Mouse (Mus musculus) retina, embryonic 14.5 days (tissue): ENCODE measurements at regions not wholly inside any gene's neighbourhood (a gene's known extent, or its start where the extent isn't known, plus 50 kb on each side); places are given as distances from the start of the nearest gene placed in this dataset.
A peak's percentile ranks its signal among the peaks of the same experiment; 100 is the strongest.

Source experiments
- DNase-seq: peaks from one replicate; pipeline ENCODE4 v3.0.0-alpha.2; 2015; ENCODE audit warnings: low spot score

DNA sequence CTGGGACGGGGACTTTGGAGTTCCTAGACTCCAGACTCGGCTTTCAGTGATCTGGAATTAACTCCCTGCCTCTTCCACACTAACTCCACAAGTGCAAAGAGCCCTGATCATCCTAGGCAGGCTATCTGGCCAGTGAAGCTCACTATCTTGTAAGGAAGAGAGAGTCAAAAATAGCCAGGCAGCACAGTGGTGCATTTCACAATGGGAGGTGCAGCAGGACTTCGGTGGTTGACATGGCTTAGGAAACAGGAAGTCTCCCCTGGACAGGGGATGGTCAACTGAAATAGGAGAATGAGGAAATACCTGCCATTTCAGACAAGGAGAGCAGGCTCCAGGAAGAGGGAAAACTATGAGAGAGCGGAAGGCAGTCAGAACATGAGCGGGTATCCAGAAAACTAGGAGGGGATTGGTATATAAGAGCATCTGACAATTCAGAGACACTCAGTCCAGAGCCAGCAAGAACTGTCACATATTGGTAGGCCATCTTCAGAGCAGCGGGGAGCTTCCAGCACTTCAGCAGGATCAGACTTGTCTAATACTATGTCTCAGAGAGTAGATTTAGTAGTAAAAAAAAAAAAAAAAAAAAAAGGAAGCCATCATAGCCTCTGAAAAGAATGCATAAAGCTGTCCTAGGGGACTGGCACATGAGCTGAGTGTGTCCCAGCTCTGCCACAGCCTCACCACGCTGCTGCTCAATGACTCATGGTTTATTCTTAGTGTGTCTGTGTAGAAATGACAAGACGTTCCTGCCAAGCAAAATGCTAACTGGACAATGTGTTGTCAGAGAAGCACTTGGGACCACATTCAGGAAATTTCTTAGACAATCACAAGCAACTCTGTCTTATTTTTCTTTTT, 184.5 kb upstream of the Cpeb2 start:
- DNase-seq: no peak

DNA sequence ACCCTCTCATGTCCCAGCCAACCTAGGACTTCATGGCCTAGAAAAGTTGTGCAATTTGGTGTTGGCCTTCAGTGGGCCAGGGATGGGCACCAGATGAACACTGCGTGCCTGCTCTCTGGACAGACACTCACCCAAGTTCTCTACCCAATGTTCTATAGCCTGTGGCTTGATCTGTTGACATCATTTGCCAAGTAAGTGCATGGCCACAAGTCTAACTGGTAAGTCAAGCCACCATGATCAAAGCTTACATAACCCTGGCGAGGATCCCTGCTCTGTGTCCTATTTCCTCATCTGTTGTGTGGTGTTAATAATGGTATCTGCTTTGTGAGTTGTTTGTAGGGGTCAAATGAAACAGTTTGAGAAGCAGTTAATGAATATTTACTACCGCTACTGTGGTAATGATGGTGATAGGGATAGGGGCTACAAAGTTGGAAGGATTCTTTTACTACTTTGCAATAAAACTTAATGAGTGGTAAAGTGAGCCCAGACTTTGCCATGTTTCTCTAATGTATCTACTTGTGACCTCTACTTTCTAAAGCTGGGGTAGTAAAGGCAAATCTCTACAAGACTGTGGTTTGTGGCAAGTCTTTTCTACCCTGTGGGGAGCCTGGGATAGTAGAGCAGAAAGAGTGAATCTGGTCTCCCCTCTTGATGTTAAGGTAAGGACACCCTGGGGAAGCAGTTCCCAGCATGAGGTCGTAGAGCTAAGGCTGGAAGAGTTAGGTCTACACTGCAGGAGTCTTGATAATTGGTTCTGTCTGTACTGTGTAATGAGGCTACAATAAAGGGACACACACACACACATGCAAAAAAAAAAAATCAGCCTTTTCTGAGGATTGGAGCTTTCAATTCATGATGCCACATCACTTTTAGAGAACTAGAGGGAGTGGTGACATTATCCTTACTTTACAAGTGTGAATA, 183.3 kb upstream of the Cpeb2 start:
- DNase-seq: no peak

DNA sequence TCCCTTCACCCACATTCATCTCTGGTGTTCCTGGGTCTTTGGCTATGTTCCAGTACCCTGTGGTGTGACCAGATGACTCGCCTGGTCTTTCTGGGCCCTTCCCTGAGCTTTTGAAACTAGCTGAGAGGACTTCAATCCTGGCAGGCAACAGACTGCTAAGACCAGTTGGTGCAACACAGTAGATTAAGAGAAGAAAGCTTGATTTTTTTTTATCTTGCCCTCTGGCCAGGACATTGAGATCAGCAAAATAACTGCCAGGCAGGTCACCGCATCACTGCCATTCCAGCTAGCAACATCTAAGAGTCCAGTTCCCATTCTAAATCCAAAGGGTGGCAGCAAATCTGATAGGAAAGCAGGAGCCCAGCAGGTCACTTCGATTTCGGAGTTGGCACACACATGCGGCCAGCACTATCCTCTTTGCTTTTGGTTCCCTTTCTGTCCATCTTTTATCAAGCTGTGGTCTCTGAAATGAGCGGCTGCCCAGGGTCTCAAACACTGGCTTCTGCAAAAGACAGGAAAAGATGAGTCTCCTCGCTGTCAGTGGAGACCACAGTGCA, 181.9 kb upstream of the Cpeb2 start:
- DNase-seq: no peak

DNA sequence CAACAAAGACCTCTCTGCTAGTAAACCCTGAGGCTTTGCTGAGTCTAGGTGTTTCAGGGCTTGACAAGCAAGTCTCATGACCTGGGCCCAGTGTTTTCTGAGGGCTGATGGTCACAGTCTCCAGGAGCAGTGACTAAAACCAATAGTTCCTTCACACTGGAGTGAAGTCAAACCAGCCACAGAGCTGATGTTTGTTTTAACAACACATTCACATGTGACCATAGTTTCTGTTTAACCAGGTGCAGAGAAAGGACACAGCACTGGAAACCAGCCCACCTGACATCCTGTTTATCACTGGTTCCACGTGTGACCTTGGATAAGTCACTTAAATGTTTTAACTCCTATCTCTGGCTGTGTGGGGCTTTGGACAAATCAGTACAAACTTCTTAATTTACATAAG, 180.3 kb upstream of the Cpeb2 start:
- no peak for DNase-seq

DNA sequence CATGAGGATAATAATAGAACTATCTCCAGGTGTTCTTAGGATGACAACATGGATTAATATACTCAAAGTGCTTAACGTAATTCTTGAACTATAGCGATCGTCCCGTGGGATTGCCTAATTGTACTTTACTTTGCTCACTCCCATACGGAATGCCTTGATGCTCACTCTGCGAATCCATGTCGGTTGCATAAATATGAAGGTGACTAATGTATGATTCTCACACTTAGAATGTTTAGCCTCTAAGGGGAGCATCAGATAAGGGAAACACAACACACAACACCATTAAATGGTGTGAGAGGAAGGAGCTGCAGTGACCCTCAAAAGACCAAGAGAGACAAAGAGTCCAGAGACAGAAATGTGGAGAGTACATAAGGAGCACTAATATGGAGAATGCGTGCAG, 178.4 kb upstream of the Cpeb2 start:
- no peak for DNase-seq

DNA sequence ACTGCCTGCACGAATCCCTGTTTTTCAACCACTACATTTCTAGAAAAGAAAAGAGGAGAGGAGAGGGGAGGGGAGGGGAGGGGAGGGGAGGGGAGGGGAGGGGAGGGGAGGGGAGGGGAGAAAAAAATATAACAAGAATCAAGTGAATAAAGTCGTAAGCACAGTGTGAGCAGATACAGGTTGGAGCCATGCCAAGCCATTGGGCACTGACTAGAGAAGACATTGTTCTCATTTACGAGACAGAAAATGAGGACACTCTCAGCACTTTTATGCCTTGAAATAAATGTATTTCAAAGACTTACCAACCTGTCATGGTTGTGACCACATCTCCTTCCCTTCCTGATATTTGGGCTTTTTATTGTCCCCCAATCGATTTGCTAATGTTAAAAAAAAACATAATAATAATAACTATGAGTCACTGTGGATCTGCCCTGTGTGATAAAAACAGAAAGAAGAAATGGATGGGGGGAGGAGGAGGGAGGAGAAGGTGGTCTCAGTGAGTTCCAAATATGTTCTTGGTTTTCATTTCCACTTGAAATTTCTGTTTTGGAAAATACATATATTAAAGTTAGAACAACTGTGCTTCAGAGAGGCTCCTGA, 177.8 kb upstream of the Cpeb2 start:
- no peak for DNase-seq

DNA sequence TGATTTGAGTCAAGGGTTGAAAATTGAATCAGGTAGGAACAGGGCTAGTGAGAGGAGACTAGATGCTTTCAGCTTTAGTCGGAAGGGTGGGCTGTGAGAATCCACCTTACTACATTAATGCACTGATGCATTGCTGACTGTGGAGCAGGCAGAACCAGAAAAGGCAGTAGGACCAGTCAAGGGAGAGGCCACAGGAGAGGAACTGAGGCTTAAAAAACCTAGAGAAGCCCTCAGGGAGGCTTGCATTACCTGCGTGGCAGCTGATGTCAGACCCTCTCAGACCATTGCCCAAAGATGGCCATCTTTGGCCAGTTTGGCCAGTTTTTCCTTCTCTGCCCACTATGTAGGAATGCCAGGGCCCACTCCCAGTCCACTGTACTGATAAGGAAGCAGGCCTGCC, 176.5 kb upstream of the Cpeb2 start:
- no peak for DNase-seq

DNA sequence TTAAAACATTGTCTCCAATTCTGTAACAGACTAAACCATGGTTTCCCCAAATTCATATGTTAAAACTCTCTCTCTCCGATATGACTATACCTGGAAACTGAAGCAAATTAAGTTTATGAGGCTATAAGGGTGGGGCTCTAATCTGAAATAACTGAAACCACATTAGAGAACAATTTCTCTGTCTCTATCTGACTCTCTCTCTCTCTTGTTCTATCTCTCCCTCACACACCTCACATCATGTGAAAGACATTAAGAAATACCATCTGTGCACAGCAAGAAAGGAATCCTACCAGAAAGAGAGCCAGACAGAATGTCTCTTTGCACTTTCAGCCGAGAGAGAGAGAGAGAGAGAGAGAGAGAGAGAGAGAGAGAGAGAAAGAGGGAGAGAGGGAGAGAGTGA, 171.7 kb upstream of the Cpeb2 start:
- DNase-seq: no peak

DNA sequence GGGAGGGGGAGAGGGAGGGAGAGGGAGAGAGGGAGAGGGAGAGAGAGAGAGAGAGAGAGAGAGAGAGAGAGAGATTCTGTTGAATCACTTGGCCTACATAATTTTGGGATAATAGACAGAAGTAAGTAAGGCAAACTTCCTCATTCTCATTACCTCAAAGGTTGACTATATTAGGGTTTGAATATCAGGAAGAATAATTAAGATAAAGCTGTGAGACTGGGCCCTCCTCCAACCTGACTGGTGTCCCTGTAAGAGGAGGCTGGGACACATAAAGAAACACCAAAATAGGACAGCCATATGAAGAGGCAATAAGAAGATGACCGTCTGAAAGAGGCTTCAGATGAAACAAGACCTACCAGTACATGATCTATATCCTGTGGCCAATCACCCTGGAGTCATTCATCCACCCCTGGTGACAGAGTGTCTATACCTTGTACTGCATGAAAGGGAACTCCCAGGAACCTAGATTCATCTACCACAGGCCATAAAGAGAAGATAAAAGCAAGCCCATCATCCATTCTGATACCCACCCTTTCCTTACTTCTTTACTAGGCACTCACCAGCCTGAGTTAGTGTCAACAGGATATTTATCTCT, 171.1 kb upstream of the Cpeb2 start:
- DNase-seq: no peak

DNA sequence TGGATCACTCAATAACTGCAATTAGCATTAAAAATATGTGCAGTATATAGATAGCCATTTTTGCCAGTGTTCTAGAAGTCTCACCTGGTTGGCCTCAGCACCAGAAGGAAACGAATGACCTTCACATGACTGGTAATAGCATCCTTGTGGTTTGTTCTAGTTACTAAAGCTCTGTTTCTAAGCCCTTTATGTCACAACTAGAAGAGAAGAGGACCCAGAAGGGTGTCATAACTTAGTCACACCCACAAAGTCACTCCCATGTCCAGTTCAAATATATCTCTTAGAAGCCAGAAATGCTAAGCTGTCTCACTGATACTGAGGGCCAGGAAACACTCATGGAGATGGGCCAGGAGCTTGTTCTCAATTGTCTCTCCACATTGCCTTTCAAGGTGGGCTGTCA, 170.5 kb upstream of the Cpeb2 start:
- no peak for DNase-seq

DNA sequence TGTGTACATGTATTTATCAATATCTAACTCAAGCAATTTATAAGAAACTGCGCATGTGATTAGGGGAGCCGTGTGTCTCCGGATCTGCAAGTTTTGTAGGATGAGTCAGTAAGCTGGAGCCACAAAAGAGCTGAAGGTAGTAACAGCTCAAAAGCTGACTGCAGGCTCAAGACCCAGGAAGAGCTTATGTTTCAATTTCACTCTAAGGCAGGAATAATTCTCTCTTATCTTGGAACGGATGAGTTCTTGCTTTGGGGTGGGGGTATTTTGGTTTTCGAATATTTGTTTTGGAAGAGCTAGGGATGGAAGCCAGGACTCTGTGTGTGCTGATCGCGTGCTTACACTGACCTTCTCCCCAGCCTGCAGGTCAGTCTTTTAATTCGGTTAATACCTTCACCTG, 169.6 kb upstream of the Cpeb2 start:
- DNase-seq: no peak

DNA sequence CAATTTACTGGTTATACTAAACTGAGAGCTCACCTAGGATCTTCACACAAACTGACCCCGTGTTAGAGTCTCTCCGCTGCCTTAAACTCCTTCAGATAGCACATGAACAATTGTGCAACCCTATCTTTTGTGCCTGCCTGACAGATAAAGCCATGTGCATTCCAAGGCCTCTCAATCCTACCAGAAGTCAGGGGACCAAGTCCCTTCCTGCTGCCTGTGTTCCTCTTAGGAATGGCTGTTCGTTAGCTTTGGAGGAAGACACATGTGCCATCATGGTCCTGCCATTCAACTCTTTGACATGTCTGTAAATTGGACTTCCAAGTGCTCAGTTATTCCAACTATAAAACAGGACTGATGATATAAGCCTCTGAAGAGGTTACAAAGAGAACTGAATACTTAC, 161.4 kb upstream of the Cpeb2 start:
- DNase-seq: no peak

DNA sequence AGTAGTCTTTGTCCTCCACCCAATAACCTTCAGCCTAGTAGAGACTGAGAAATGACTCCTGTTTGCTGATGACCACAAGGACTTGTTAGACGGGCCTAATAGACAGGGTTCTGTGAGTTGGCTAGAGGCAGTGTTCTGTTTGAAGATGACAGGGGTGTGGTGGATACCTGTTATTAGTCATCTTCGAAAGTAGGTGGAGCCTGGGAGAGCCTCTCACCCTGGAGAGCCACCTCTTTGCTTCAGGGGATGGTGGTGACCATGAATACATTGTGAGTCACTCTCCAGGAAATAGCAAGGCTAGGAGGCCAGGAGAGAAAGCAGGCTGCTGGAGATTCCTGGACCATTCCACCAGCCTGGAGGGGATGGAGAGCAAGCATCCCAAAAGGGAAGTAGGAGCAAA, 160.6 kb upstream of the Cpeb2 start:
- DNase-seq: no peak

DNA sequence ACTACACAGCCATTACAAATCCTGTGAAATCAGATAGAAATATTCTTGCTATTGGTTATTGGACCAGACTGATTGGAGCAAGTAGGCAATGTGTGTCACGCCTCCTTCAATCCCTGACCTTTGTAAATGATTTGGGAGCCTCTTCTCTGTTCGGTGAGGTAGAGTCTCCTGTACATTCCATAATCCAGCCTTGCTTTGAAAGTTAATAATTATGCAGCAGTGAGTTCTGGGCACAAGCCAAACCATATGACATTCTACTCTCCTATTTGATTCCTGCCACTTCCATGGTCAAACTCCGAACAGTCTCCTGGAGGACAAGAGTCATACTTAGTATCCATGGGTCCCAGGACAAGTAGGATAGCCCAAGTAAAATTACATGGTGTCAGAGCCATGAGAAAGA, 158.4 kb upstream of the Cpeb2 start:
- no peak for DNase-seq

DNA sequence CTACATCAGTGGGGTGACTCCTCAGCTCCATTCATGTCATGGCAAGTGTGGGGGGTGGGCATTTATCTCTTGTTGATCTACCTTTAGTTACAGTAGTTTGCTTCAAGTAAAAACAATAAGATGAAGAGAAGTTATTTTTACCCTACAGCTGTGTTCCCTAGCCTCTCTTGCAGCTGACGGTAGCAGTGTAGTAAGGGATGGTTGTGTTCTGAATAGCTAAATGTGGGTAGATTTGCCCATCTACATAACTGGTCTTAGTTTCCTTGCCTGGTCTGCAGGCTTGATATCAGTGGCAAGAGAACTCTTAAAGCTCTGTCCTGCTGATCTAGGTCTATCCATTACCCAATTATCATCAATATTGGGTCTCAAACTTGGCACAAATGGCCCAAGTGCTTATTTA, 152.7 kb upstream of the Cpeb2 start:
- no peak for DNase-seq

DNA sequence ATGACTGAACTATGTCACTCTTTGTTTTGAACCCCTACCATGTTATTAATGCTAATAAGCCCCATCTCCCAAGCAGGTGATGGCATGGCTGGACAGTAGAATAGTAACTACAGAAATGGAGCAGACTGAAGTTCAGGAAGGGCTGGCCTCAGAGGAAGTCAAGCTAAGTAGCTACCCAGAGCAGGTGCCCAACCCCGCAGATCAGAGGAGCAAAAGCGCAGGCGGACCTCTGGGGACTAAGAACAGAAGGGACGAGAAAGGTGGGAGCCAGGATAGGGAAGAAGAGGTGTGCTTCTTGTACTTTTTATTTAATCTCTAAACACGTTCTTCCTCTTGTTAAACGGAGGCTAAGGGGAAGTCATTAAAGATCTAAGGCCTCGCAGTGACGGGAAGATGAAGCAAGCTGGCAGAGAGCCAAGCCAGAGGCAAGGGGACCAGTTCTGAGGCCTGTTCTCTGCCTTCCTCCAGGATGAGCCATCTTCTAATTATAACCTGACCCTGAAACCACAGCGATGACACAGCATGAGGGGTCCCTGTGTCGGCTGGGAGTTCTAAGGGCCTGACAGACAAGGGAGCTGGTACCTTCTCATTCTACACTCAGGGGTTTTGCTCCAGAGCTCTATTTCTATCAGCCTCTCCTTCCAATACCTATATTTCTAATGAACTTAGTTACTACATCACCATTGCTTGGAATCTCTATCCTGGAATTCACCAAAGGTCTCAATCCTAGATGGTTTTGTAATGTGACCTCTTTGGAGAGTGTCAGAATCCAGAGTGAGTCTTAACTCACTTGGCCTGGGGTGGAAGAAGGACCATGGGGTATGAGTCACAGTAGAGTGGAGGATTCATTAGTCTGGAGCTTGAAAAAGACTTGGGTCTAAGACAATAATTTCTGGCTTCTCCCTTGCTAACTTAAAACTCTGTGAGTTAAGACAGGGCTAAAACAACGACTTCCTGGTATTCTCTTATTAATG, 151.1 kb upstream of the Cpeb2 start:
- no peak for DNase-seq

DNA sequence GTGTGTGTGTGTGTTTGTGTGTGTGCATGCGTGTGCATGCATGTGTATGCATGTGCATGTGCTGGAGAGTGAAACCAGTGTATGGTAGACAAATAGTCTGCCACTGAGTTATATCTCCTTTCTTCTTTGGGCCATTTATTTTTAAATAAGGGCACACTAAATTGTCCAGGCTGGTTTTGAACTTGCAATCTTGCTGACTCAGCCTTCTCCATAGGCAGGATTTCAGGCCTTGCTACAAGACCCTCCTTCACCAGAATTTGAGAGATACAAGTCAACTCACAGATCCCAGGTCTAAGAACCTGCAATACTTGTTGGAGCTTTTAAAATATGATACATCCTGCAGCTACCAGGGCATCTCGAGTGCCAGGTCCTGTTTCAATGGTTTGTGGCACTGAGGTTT, 145.9 kb upstream of the Cpeb2 start:
- no peak for DNase-seq

DNA sequence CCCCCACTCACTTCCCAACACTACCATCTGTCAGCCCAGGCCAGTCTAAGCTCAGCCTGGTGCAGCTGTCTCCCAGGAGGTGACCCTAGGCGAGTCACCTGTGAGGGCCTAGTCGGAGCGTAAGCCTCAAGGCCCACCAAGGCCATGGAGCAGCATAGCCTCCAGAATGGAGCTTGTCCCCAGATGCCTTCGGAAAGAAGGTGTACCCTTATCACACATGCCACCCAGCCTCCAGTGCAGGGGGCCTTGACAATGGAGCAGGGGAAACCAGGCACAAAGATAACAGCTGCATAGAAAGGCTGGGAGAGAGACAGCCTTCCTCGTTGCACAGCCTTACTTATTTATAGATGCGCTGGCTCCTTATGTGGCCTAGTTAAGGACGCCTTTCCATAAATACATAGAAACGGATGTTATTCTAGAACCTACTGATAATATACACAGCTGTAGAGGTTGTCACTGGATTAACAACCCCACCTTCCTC, 145.0 kb upstream of the Cpeb2 start:
- DNase-seq: peak; percentile 38

DNA sequence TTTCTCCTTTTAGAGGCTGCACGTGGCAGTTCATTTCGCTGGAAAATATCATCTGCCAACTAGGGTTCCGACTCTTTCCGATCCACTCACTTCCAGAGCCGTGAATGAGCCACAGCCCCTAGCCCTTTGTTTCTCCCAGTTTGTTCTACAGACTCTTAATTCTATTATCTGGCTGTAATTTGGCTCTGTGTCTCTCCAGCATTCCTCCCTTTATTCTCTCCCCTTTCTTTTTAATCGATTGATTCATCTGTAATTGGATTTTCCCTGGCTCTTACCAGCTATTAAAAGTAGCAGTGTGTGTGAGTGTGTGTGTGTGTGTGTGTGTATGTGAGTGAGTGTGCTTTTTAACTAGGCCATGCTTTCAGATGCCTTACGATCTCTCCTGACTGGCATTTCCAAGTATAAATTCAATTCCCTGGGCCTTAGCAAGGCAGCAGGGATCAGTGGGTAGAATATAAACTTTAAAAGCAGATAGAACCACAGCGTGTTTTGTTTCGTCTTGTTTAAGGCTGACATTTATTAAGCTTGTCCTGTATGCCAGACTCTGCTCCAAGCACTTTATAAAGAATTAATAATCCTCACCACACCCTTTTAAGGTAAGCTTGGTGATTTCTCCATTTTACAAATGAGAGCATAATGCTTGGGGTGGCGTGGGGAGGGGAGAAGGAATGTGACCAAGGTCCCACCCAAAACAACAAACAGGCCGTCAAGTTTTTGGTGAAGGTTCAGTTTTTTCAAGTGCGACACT, 144.1 kb upstream of the Cpeb2 start:
- peak; percentile 71 for DNase-seq

DNA sequence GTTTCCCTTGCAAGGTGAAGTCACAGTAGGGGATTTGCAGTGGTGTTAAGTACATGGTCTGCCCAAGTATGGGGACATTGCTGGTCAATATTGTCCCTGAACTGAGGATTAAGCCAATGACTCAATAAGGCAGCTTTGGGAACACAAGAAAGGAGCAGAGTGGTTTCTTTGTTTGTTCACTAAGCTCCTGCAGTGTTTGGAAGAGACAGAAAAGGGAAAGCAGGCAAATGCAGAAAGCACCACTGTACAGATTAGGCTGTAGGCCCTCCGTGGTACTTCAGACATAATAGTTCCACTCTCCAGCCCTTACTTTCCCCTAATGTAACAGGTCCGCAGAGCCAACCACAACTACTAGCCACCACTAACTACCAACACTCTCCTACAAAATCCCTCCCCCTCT, 143.5 kb upstream of the Cpeb2 start:
- DNase-seq: no peak
